Mouse (Mus musculus): ENCODE data around the gene Rbm42.

Rbm42 gene

GRCm38 (mm10) chr7:30615049-30615760 is 34.9 kb downstream of the Rbm42 start:
- WGBS = 51% methylated on average over 5 of the region's 5 CpGs

GRCm38 (mm10) chr7:30614454-30614853 is 35.7 kb downstream of the Rbm42 start:
- WGBS = 66% methylated on average over 2 of the region's 2 CpGs

- WGBS = 26% methylated on average over 14 of the region's 14 CpGs
Measured at GRCm38 (mm10) chr7:30613529-30614112, 36.5 kb downstream of the Rbm42 start.

- WGBS = 70% methylated on average over 8 of the region's 8 CpGs
Measured at GRCm38 (mm10) chr7:30612654-30613402, 37.3 kb downstream of the Rbm42 start, which contains the start of gene Upk1a. Gene Upk1a (minus strand): TSS chr7:30612847.

GRCm38 (mm10) chr7:30610043-30610442 is 40.1 kb downstream of the Rbm42 start:
- WGBS = 77% methylated on average over 7 of the region's 7 CpGs

- 52% methylated on average over 16 of the region's 16 CpGs for WGBS
Measured at GRCm38 (mm10) chr7:30608476-30608875, 41.6 kb downstream of the Rbm42 start.

- 39% methylated on average over 8 of the region's 8 CpGs for WGBS
Measured at GRCm38 (mm10) chr7:30607706-30608309, 42.3 kb downstream of the Rbm42 start.

GRCm38 (mm10) chr7:30604944-30605343 is 45.2 kb downstream of the Rbm42 start:
- WGBS = 93% methylated on average over 8 of the region's 8 CpGs

GRCm38 (mm10) chr7:30604424-30604823 is 45.7 kb downstream of the Rbm42 start:
- WGBS = 61% methylated on average over 8 of the region's 8 CpGs

- 68% methylated on average over 3 of the region's 3 CpGs for WGBS
Measured at GRCm38 (mm10) chr7:30602583-30602982, 47.5 kb downstream of the Rbm42 start.

GRCm38 (mm10) chr7:30600651-30601050 is 49.5 kb downstream of the Rbm42 start:
- 60% methylated on average over 7 of the region's 7 CpGs for WGBS

GRCm38 (mm10) chr7:30599933-30600353 is 50.2 kb downstream of the Rbm42 start:
- WGBS = 2% methylated on average over 16 of the region's 16 CpGs

- WGBS = 94% methylated on average over 12 of the region's 12 CpGs
Measured at GRCm38 (mm10) chr7:30598786-30599185, 51.3 kb downstream of the Rbm42 start, which contains the start of gene Zbtb32. Gene Zbtb32 (minus strand): TSS chr7:30598909.

GRCm38 (mm10) chr7:30596811-30597210 is 53.3 kb downstream of the Rbm42 start:
- 41% methylated on average over 5 of the region's 5 CpGs for WGBS

- WGBS = 84% methylated on average over 5 of the region's 5 CpGs
Measured at GRCm38 (mm10) chr7:30596093-30596492, 54.0 kb downstream of the Rbm42 start.

- WGBS = 68% methylated on average over 4 of the region's 4 CpGs
Measured at GRCm38 (mm10) chr7:30594510-30595024, 55.5 kb downstream of the Rbm42 start.

- 80% methylated on average over 10 of the region's 10 CpGs for WGBS
Measured at GRCm38 (mm10) chr7:30593579-30594509, 56.3 kb downstream of the Rbm42 start.

- 70% methylated on average over 5 of the region's 5 CpGs for WGBS
Measured at GRCm38 (mm10) chr7:30592772-30593423, 57.2 kb downstream of the Rbm42 start.

- WGBS = 58% methylated on average over 4 of the region's 4 CpGs
Measured at GRCm38 (mm10) chr7:30591605-30591951, 58.5 kb downstream of the Rbm42 start.

All from cerebral cortex, adult 2 months (tissue).